Comparison of ENCODE assay signal across 8 mouse cellular contexts in genomic region chr11:25862686-25863085, GRCm38 (mm10).
DNase-seq lines count a peak whose midpoint lies in the region; ATAC-seq and TF ChIP-seq lines count a peak whose summit lies in the region.

No protein-coding gene starts in this region.

- no peak overlapping the region for H3K4me3 ChIP-seq in MEL (ENCODE audit: control insufficient read depth in 1 of 2, insufficient read depth in 1 of 2, low read depth in 2 of 2, low read length in 2 of 2)
- no peak overlapping the region for H3K4me3 ChIP-seq in forebrain, embryonic 12.5 days (replicated peaks)
- H3K4me3 ChIP-seq in hindbrain, embryonic 10.5 days: no peak overlapping the region

- ATAC-seq in forebrain, embryonic 12.5 days (ENCODE audit: low FRiP score): peak; percentile 89

- TF ChIP-seq EP300 in MEL (IDR thresholded peaks at IDR 0.05; ENCODE audit: low read depth in 1 of 2, low read length in 2 of 2): no peak

- TF ChIP-seq RAD21 in MEL (IDR thresholded peaks at IDR 0.05; ENCODE audit: low read depth, low read length): peak; percentile 86

- TF ChIP-seq CTCF in MEL (IDR thresholded peaks at IDR 0.05 in 2 of 3, conservative IDR thresholded peaks at IDR 0.05 in 1 of 3; ENCODE audit: control insufficient read depth in 1 of 3, insufficient read depth in 1 of 3, low read depth in 2 of 3, low read length in 3 of 3, poor library complexity in 1 of 3, severe bottlenecking in 1 of 3): peak; percentile 62 to 89 (median 80)

- TF ChIP-seq POLR2A in MEL (IDR thresholded peaks at IDR 0.05; ENCODE audit: control insufficient read depth in 1 of 2, insufficient read depth in 1 of 2, low read depth in 1 of 2, low read length in 2 of 2, poor library complexity in 1 of 2): no peak

- no peaks in the 10 kb centered on the region for H3K9me3 ChIP-seq in MEL (replicated peaks; ENCODE audit: insufficient read depth, low read length)
- H3K9me3 ChIP-seq in forebrain, embryonic 12.5 days: no peaks in the 10 kb centered on the region
- H3K9me3 ChIP-seq in hindbrain, embryonic 10.5 days: no peaks in the 10 kb centered on the region

- no peak overlapping the region for H3K9ac ChIP-seq in MEL (ENCODE audit: control insufficient read depth, low read depth, low read length, poor library complexity, severe bottlenecking)
- no peak overlapping the region for H3K9ac ChIP-seq in forebrain, embryonic 12.5 days

- no peaks in the 10 kb centered on the region for H3K36me3 ChIP-seq in MEL (ENCODE audit: control insufficient read depth in 1 of 2, insufficient read depth in 2 of 2, low read length in 2 of 2)
- no peaks in the 10 kb centered on the region for H3K36me3 ChIP-seq in forebrain, embryonic 12.5 days (replicated peaks)
- no peaks in the 10 kb centered on the region for H3K36me3 ChIP-seq in hindbrain, embryonic 10.5 days

- H3K4me1 ChIP-seq in MEL (ENCODE audit: control insufficient read depth in 1 of 2, insufficient read depth in 2 of 2, low read length in 2 of 2): no peaks in the 10 kb centered on the region
- peaks cover 2% of the 10 kb centered on the region; the same call in 1 of the 2 replicates for H3K4me1 ChIP-seq in forebrain, embryonic 12.5 days
- peaks cover 7% of the 10 kb centered on the region for H3K4me1 ChIP-seq in hindbrain, embryonic 10.5 days (replicated peaks)

- peak; percentile 59 for DNase-seq in MEL (ENCODE audit: low read depth, low spot score)
- peak; percentile 14 for DNase-seq in c-Kit-positive CD71-negative TER-119-negative erythroid progenitor cells, embryonic 14.5 days (ENCODE audit: low read depth)
- peak; percentile 83 for DNase-seq in hindbrain, embryonic 10.5 days (ENCODE audit: low spot score)
- peak; percentile 41 to 67 for DNase-seq in layer of hippocampus, adult 8-10 months (ENCODE audit: low spot score in 2 of 2)
- peak; percentile 66 for DNase-seq in lung, postnatal 14 days
- peak; percentile 83 for DNase-seq in retina, postnatal 1 day
- DNase-seq in urinary bladder, postnatal 36 days (ENCODE audit: low spot score in 2 of 2): peak; percentile 43 to 68

- H3K27ac ChIP-seq in MEL (ENCODE audit: control insufficient read depth, low read depth, low read length): no peak overlapping the region
- H3K27ac ChIP-seq in forebrain, embryonic 12.5 days: no peak overlapping the region
- H3K27ac ChIP-seq in hindbrain, embryonic 10.5 days: peak overlapping the region; percentile 53; the same call in 1 of the 2 replicates

- H3K27me3 ChIP-seq in MEL (ENCODE audit: control insufficient read depth in 1 of 2, insufficient read depth in 2 of 2, low read length in 2 of 2): peaks cover 0 to 1% of the 10 kb centered on the region in 2 experiments; a peak in 1 of 4 replicates
- H3K27me3 ChIP-seq in forebrain, embryonic 12.5 days: no peaks in the 10 kb centered on the region
- H3K27me3 ChIP-seq in hindbrain, embryonic 10.5 days (ENCODE audit: insufficient read depth, poor library complexity, severe bottlenecking): no peaks in the 10 kb centered on the region

- no peaks in the 10 kb centered on the region for H3K79me2 ChIP-seq in MEL (ENCODE audit: control insufficient read depth, insufficient read depth, low read length, poor library complexity)

- no peak overlapping the region; the same call in 1 of the 2 replicates for H3K4me2 ChIP-seq in forebrain, embryonic 12.5 days

- WGBS in forebrain, embryonic 12.5 days: 8% methylated on average over 9 of the region's 9 CpGs
- 9% methylated on average over 9 of the region's 9 CpGs for WGBS in hindbrain, embryonic 10.5 days

TF ChIP-seq in MEL, 35 proteins besides CTCF, POLR2A, EP300 and RAD21:
- TF ChIP-seq SMC3 (IDR thresholded peaks at IDR 0.05; ENCODE audit: low read depth, low read length) (peak; percentile 85), ZC3H11A (IDR thresholded peaks at IDR 0.05; ENCODE audit: low read depth, low read length) (peak; percentile 76), MAX (IDR thresholded peaks at IDR 0.05; ENCODE audit: low read length) (no peak)

Comparison
In these comparisons a context has a peak if more than half of its experiments do, and no peak if none do; other contexts are left out.
1. DNase-seq: peak in every context shown above with its lines; median percentile 83 in hindbrain, embryonic 10.5 days; 83 in retina, postnatal 1 day; 66 in lung, postnatal 14 days; 59 in MEL; 56 in urinary bladder, postnatal 36 days; 54 in layer of hippocampus, adult 8-10 months; 14 in c-Kit-positive CD71-negative TER-119-negative erythroid progenitor cells, embryonic 14.5 days.